Mouse (Mus musculus) kidney, postnatal 25 days (tissue): ENCODE measurements around the gene Cnnm4.

ENCODE experiments used
- DNase-seq, 2 experiments: peaks; one replicate each; pipeline ENCODE4 v3.0.0; 2021; ENCODE audit warnings: mixed read lengths in 2 of 2

The Cnnm4 gene

DNA sequence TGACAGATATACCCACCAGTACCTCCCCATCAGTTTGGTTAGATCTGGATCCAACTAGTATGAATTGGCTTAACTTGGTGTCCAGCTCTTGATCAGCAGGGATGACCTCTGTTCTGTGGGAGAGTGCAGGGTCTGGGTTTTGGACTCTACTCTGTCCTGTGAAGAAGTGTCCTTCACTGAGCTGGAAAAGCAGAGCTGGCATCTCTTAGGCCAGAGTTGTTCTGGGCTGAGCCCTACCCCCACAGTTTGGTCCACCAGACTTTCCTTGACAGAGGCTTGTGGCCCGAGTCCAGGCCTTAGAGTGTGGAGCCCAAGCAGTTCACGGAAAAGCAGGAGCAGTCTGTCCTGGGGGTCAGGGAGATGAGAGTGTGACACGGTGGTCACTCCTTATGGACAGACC, 3.2 kb downstream of the Cnnm4 start:
- peak; percentile 75 to 91 for DNase-seq

DNA sequence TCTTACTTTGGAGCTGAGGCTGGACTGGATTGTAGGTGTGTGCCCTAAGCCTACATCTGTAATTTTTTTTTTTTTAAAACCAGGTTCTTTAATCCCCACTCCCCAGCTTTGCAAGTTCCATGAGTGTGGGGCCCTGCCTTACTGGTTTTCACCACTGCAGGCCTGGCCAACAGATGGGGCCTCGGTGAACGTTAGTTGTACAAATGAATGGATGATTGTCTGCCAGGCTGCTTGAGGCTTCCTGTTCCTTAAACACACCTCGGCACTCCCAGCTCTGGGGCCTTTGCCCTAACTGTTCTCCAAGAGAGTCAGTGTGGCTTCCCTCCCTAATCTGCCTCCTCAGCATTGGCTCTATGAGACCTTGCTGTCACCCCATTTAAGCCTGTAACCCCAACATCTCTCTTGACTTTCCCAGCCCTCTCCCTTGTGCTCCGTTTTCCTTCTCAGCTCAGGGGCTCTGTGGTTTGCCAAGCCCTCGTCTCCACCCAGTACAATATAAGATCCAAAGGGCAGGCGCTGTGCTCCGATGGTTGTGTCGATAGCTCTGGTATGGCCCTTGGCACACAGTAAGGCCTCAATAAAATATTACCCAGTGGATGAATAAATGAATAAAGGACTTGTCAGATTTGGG, 4.2 kb downstream of the Cnnm4 start:
- DNase-seq, result peak; percentile 42 to 72

DNA sequence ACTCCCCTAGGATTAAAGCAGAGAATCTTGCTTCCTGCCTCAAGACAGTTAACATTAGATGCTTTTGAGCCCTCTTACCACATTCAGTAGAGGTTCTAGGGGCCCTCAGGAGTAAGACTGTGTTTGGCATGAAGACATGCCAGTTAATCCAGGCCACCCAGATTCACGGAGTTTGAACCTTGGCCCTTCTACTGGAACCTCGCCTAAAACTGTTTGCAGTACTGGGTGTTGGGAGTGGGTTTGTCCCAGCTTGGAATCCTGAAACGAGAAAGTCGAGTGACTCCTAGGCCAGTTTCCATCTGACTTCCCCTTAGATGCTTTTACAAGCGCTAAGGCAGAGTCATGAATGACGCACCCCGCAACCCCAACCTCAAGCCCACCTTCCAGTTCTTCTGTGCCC, 5.0 kb downstream of the Cnnm4 start:
- DNase-seq, result peak; percentile 69 to 75

- peak; percentile 34 to 64 for DNase-seq
Measured at GRCm38 (mm10) chr1:36478343-36478795, 6.9 kb downstream of the Cnnm4 start.

DNA sequence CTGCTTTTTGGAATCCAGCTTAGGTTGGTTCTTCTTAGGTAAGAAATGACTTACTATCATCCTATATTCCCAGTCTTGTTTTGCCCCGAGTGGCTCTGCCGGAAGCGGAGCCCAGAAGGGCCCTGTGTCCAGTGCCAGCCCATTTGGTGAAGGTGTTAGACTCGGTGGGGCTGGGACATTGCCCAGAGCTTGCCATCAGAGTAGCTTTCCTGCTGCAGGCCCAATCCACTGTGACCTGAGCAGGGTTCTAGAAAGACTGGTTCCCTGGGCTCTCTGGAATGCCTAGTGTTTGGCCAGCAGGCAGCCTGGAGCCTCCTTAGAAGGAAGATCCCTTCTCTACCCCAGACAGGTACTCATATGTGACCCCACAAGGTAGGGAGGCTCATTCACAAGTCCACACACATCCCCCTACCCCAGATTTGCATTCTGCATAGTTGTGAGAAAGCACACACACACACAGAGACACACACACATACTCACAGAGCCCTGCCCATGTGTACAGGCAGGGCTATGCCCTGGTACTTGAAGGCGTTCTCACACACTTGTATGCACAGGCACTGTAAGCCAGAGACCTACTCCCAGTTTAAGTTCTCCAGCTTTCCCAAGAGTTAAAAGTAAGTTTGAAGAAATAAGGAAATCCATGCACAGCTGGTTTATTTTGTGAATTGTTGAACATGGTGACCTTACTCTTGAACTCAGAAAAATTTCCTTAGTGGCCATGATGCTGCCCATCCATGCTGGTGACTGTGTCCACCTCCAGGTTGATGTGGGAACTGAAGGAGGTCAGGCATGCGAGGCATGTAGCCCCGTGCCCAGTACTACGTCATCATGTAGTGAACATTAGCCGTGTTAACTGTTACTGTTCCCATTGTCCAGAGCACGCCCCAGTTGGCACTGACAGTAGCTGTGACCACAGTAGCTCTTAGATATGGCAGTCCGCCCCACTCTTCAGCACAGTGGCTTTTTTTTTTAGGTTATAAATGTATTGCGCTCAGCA, 8.8 kb downstream of the Cnnm4 start:
- no peak for DNase-seq

- DNase-seq, result no peak
Measured at GRCm38 (mm10) chr1:36483825-36484224, 12.4 kb downstream of the Cnnm4 start.

GRCm38 (mm10) chr1:36485080-36485479, 13.7 kb downstream of the Cnnm4 start:
- DNase-seq, result no peak

DNA sequence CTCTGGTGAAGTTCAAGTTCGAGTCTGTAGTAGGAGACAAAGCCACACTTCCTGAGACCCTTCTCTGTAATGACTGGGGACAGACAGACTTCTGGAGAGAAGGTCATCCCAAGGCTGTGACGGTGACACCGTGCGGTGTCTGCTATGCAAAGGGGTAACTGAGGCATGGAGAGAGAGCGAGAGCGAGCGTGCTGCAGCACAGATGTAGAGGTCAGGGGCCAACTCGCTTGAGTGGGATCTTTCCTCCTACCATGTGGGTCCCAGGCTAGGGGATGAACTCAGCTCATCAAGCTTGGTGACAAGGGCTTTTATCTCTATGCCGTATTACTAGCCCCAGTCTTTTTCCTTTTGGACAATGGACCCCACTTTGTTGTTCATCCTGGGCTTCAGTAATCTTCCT, 15.7 kb downstream of the Cnnm4 start:
- DNase-seq, result no peak

- DNase-seq, result no peak
Measured at GRCm38 (mm10) chr1:36489661-36490060, 18.2 kb downstream of the Cnnm4 start.

DNA sequence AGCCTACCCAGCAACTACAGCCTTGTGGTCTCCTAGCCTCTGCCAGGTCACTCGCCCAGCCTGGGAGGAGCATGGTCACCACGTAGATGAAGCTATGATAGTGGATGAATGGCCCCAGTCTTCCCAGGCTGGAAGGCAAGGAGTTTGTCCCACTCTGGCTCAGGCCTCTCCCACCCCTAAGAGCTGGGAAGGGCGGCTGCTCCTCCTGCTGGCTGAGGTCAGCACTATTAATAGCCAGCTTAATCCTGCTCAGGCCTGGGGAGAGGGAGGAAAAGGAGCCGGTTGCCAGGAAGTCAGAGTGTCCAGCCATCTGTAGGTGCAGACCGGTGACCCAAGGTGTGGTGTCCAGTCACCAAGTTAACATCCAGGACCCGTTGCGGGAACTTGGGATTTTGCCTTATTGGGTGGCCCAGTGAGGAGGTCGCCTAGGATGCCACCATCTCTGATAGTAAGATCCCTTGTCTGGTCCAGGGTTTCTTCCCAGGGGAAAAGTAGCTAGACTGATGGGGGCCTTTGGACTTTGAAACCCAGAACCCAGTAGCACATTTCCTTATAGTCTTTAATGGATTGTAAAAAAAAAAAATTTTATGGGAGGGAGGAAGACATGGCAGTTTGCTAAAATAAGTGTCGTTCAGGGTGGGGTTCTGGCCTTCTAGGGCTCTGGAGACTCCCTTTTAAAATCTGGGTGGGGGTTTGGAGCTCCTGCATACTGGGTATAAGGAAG, 21.2 kb downstream of the Cnnm4 start:
- peak; percentile 72 to 86 for DNase-seq

DNA sequence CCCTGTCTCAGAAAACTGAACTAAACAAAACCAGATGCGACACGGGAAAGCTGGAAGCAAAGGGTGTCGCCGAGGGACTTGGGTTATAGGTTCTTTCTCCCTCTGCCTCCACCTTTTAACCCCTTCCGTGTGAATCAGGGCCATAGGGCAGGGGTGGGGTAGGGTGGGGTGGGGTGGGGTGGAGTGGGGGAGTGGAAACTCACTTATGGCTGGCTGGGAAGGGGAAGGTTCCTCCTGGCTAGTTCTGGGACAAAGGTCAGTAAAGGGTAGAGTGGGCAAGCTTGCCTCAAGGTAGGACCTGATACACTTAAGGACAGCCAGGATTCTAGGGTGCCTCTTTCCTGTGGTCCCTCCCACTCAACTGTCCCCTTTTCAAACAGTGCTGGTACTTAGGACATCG, 21.9 kb downstream of the Cnnm4 start:
- DNase-seq, result no peak

DNA sequence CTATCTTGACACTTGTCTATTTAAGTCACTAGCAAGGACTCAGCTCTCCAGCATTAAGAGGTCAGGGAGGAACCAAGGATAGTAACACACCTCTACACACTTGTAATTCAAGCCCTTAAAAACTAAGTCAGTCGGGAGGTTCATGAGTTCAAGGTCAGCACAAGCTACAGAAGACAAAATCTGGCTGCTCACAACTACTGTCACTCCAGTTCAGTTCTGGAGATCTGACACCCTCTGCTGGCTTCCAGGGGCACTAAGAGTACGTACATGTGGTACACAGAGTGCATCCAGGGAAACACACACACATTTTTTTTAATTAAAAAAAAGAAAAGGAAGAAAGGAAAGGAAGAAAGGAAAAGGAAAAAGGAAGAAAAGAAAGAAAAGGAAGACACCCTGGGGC, 25.3 kb downstream of the Cnnm4 start:
- DNase-seq, result peak in 1 of 2 experiments; percentile 41

GRCm38 (mm10) chr1:36497312-36497711, 25.9 kb downstream of the Cnnm4 start:
- no peak for DNase-seq

- DNase-seq, result peak; percentile 80 to 90
Measured at GRCm38 (mm10) chr1:36501261-36501660, 29.8 kb downstream of the Cnnm4 start.

GRCm38 (mm10) chr1:36508238-36508637, 36.8 kb downstream of the Cnnm4 start:
- no peak for DNase-seq

DNA sequence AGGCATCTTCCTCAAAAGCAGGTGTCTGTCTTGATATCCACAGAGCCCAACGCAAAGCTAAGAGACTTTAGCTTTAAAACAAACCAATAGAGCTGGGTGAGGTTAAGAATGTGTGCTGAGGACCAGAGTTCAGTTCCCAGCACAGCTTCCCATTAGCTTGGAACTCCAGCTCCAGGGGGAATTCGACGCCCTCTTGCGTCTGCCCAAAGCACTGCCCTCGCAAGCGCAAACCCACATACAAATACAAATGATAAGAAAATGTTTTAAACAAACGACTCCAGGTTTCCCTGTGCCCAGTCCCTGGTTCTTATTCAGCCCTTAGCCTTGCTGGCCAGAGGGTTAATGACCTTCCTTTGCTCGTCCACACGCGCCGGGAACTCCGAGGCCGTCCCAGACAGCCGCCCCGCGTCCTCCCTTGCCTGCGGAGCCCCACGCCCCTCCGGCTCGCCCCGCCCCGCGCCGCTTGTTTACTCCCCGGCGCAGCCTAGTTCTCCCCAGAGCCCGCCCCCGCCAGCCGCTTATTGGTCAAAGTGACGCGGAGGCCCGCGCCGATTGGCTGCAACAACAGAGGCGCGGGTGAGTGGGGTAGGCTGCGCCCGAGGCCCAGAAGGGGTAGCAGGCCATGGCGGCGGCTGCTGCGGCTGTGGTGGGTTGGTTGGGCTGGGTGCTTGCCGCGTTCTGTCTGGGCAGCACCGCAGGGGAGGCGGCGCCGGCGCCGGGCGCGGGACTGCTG, 40.0 kb downstream of the Cnnm4 start, which contains the start of gene Cnnm3:
Cnnm3 (plus strand) TSS at position 579 of the 733 bp plus-strand sequence.
- DNase-seq, result peak; percentile 99 to 100

DNA sequence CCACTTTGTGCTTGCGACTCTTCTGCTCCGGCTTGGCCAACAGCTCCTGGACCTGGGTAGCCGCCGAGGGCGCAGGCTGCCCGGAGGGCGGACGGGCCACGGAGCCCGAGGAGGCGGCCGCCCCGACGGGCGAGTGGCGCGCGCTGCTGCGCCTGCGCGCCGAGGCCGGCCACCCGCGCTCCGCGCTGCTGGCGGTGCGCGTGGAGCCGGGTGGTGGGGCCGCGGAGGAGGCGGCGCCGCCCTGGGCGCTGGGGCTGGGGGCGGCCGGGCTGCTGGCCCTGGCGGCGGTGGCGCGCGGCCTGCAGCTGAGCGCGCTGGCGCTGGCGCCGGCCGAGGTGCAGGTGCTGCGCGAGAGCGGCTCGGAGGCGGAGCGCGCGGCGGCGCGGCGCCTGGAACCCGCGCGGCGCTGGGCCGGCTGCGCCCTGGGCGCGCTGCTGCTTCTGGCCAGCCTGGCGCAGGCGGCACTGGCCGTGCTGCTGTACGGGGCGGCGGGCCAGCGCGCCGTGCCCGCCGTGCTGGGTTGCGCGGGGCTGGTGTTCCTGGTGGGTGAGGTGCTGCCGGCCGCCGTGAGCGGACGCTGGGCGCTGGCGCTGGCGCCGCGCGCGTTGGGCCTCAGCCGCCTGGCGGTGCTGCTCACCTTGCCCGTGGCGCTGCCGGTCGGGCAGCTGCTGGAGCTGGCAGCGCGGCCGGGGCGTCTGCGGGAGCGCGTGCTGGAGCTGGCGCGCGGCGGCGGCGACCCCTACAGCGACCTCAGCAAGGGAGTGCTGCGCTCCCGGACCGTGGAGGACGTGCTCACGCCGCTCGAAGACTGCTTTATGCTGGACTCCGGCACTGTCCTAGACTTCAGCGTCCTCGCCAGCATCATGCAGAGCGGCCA, 40.9 kb downstream of the Cnnm4 start:
- DNase-seq, result peak in 1 of 2 experiments; percentile 68

DNA sequence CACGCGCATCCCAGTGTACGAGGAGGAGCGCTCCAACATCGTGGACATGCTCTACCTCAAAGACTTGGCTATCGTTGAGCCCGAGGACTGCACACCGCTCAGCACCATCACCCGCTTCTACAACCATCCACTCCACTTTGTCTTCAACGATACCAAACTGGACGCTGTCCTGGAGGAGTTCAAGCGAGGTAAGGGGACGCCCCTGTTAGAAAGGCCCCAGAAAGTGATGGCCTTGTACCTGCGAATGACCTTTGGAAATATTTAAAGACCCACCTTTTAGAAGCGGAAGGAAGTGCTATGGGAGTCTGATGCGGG, 41.5 kb downstream of the Cnnm4 start:
- DNase-seq, result no peak

- DNase-seq, result peak in 1 of 2 experiments; percentile 23
Measured at GRCm38 (mm10) chr1:36513310-36513709, 41.9 kb downstream of the Cnnm4 start.

DNA sequence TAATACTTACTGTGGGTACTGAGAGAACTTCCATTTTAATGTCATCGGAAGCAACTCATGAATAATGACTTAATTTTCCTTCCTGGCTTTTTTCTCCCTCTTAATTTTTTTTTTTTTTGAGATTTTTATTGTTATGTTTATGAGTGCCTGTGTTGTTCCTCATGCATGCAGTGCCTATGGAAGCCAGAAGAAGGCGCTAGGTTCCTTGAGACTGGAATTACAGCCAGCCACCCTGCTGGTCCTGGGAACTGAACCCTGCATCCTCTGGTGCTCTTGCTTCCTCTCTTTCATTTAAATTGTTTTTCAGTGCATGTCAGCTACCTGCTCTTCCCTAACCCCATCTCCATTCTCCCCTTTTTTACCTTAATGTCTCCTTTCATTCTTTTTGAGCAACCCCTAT, 42.3 kb downstream of the Cnnm4 start:
- DNase-seq, result peak in 1 of 2 experiments; percentile 59

- DNase-seq, result no peak
Measured at GRCm38 (mm10) chr1:36518259-36518658, 46.8 kb downstream of the Cnnm4 start.
